Mouse (Mus musculus): Measurements from ENCODE around the gene Ppp1r14b. TPM values are rescaled to one million over a fixed set of nuclear protein-coding genes. Genes with fewer than 3 reads are reported as not detected.

Gene Ppp1r14b
- 120 TPM for total RNA-seq (2023)

DNA sequence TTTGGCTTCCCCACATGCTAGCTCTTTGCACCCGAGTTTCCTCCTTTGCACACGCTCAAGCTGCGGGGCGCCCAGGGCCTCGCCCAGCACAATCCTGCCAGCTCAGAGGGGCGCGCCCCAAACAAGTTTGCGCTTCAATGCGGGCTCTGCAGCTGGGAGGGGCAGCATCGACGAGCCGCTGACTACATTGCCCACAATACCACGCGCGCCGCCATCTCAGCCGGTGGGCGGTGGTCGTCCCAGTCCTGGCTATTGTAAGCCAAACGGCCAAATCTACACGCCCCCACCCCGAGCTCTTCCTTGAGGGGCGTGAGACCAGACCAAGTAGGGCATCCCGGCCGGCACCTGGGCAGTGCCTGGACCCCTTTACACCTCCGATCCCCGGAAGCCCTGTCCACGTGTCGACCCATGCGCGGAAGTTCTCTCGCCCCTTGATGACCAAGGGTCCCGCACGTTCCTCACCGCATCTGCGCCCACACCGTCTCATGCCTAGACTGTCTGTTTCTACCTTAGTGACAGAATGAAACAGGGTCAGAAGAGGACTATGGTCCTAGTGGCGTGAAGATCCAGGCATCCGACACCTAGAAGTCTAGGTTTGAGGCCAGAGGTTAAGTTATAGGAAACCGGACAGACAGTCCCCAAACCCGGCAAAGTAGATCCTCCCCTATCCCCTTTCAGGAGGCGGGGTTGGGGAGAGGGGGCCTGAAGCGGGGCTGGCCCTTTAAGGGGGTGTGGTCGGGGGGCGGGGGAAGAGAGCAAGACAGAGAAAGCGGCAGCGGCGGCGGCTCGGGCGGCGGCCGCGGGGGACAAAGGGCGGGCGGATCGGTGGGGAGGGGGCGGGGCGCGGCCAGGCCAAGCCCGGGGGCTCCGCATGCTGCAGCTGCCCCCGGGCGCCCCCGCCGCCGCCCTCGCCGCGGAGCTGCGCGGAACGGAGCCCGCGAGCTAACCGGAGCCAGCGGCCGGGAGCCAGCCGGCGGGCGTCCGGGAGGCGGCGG is at the start of gene Ppp1r14b:
Ppp1r14b (plus strand) TSS at position 758 of the 995 bp plus-strand sequence.

GRCm38 (mm10) chr19:6925307-6925573 is 49.5 kb upstream of the Ppp1r14b start, which contains the start of gene Catsperz:
TSS of gene Catsperz (minus strand) at chr19:6925380.

GRCm38 (mm10) chr19:6934195-6934977 is 40.4 kb upstream of the Ppp1r14b start, which contains the start of gene Kcnk4:
TSS of gene Kcnk4 (minus strand) at chr19:6934515.

DNA sequence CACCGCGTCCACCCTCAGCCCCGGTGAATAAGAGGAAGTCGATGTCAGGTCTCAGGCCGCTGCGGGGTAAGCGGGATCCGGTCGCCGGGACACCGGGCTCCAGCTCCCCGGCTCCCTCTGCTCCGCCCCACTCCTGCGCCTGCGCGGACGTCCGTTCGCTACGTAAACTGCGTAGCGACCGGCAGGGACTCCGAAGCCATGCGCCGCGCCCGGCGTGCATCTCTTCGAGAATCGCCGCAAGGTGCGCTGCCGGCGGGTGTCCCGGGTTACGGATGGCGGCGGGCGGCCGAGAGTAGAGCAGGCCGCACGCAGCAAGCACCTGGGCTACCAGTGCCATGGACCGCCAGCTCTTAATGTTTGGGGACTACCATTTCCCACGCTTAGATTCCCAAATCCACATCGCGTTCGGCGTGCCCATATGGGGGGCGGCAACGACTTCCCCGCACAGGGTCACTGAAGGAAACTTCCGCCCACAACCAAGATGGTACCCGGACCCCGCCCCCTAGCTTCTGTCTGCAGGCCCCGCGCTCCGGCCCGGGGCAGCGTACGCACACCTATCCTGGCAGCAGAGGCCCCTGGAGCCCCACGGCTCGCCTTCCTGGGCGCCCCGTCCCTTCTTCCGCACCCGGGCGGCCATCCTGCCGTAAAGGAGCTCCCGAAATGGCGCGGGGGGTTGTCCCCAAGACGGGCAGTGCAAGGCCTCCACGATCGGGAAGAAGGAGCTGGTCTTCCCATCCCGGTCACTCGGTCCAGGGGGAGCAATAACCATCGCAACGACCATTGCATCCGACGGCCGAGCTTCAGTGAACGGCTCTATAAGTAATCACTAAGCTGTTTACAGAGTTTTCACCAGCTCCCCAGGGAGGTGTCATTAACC is 33.2 kb upstream of the Ppp1r14b start, which contains the start of gene Bad:
Bad (plus strand) TSS at position 490 of the 877 bp plus-strand sequence.

DNA sequence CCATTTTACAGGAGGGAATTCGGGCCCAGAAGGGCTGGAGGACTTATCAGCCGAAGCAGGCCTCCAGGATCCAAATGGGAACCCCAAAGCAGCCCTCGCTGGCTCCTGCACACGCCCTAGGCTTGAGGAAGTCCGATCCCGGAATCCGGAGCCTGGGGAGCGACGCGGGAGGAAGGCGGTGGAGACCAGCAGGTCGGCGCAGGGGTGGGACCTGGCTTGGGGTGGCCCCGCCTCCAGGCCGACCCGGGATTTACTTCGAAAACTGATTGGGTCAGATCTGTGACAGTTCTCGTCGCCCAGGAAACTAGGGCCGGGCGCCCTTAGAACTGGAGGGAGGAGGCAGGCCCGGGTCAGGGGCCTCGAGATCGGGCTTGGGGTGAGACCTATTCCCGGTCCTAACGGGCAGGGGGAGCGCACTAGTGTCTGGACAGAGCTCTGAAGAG is 32.5 kb upstream of the Ppp1r14b start, which contains the start of gene Gpr137:
Gpr137 (minus strand) TSS at position 232 of the 443 bp plus-strand sequence.

GRCm38 (mm10) chr19:6975537-6976521 is 1.1 kb downstream of the Ppp1r14b start, which contains the start of gene Plcb3:
TSS of gene Plcb3 (minus strand) at chr19:6976470.

DNA sequence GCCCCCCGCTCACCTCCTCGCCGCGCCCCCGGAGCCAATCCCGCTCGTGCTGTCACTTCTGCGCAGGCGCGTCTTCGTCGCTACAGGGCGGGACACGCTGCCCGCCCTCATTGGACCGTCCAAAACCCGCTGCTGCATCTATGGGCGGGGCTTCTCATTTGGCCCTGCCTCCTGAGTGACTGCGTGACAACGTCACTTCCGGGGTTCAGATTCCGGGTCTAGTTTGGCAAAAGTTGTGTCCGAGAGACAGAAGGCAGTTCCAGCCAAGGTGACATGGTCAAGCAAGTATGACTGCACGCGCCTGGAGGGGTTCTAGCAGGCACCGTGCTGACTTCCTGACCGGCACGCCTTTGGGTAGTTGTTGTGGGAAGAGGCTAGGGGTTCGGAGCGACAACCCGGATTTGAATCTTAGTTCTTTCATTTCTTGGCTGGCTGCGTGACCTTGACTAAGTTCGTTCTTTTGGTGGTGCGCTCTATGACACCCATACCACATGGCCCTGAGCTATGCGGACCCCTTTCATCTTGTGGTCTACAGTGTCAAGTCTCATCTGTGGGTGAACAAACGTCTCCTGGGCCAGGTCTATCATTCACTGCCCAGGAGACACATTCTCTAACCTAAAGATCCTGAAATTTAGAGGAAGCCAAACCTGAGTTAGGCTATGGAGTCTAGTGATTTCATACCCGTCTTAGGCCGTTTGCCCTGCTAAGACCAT is 5.8 kb downstream of the Ppp1r14b start, which contains the start of gene Fkbp2:
Fkbp2 (minus strand) TSS at position 121 of the 713 bp plus-strand sequence.

DNA sequence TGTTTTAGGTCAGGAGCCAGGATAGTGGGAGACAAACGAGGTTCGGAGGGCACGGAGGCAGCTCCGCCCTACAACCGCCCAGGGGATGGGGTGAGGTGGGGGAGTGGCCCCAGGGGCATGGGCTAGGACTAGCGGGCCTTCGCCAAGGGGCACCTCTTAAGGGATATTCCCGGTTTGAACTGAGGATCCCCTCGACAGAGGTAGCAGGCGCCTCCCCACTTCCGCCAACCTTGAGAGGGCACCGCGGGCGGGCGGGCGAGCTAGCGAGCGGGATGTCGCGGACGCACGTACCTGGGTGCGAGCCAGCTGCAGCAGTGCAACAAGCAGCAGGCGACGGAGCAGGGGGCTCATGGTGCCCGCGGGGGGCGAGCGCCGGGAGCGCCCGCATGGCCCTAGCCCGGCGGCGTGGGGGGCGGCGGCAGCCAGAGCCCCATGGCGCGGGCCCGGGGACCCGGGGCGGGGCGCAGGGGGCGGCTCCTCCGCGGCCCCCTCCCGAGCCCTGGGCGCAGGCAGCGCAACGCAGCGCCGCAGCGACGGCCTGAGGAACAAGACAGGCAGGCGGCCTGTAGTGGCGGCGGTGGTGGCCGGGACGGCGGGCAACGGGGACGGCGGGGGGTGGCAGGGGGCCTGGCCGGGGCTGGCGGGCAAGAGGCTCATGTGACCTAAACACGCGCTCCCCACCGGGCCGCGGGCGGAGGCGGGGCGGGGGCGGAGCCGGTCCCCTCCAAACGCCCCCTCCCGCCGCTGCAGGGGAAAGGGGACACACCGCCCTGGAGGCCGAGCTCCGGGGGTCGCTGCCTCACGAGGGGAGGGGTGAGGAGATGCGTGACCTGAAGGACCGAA is 12.5 kb downstream of the Ppp1r14b start, which contains the start of gene Vegfb:
Vegfb (minus strand) TSS at position 591 of the 843 bp plus-strand sequence.

GRCm38 (mm10) chr19:6992011-6992858 is 17.5 kb downstream of the Ppp1r14b start, which contains the start of gene Dnajc4:
TSS of gene Dnajc4 (minus strand) at chr19:6992572.

DNA sequence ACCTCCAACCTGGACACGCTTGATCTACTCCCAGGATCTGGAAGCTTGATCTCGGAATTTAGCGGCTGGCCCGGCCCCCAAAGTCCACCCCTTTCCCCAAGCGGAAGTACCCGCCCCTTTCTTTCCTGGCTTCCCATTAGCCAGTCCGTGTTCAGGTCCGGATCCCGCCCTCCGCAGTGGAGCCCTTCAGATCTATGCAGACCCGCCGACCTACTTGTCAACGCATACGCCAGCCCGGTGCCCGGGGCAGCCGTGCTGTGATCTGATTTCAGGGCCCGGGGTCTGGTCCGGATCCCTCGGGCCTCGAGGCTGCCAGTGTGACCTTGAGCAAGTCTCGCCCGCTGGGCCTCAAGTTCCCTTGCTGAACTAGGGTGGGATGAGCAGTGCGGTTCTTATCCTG is 21.2 kb downstream of the Ppp1r14b start, which contains the start of the genes Nudt22 and Trpt1:
Nudt22 (minus strand) TSS at position 112 of the 400 bp plus-strand sequence.
Trpt1 (plus strand) TSS at position 126 of the 400 bp plus-strand sequence.

GRCm38 (mm10) chr19:7019191-7019590 is 44.4 kb downstream of the Ppp1r14b start, which contains the start of gene Fermt3:
TSS of gene Fermt3 (minus strand) at chr19:7019469.

Other genes starting within 250 kb of the Ppp1r14b start
- 23.8 TPM for gene Rps6ka4, start 134.3 kb upstream of the Ppp1r14b start, total RNA-seq (2023)
- 89.2 TPM for gene Ccdc88b, start 116.8 kb upstream of the Ppp1r14b start, total RNA-seq (2023)
- gene Trmt112, start 65.3 kb upstream of the Ppp1r14b start, total RNA-seq (2023) = 127 TPM
- 59.7 TPM for gene Prdx5, start 64.9 kb upstream of the Ppp1r14b start, total RNA-seq (2023)
- 26.2 TPM for gene Esrra, start 53.2 kb upstream of the Ppp1r14b start, total RNA-seq (2023)
- not detected for gene Catsperz, start 49.6 kb upstream of the Ppp1r14b start, total RNA-seq (2023)
- gene Kcnk4, start 40.5 kb upstream of the Ppp1r14b start, total RNA-seq (2023) = not detected
- 7.8 TPM for gene Bad, start 33.1 kb upstream of the Ppp1r14b start, total RNA-seq (2023)
- gene Gpr137, start 32.5 kb upstream of the Ppp1r14b start, total RNA-seq (2023) = 6.1 TPM
- 6.9 TPM for gene Plcb3, start 1.5 kb downstream of the Ppp1r14b start, total RNA-seq (2023)
- gene Fkbp2, start 5.5 kb downstream of the Ppp1r14b start, total RNA-seq (2023) = 14.8 TPM
- 15.2 TPM for gene Vegfb, start 12.7 kb downstream of the Ppp1r14b start, total RNA-seq (2023)
- 17.2 TPM for gene Dnajc4, start 17.6 kb downstream of the Ppp1r14b start, total RNA-seq (2023)
- gene Nudt22, start 21.1 kb downstream of the Ppp1r14b start, total RNA-seq (2023) = 6.0 TPM
- 4.3 TPM for gene Trpt1, start 21.2 kb downstream of the Ppp1r14b start, total RNA-seq (2023)
- gene Fermt3, start 44.5 kb downstream of the Ppp1r14b start, total RNA-seq (2023) = 152 TPM
- gene Stip1, start 65.0 kb downstream of the Ppp1r14b start, total RNA-seq (2023) = 117 TPM
- gene Macrod1, start 81.8 kb downstream of the Ppp1r14b start, total RNA-seq (2023) = 12.3 TPM
- gene Flrt1, start 130.8 kb downstream of the Ppp1r14b start, total RNA-seq (2023) = not detected
- gene Otub1, start 231.3 kb downstream of the Ppp1r14b start, total RNA-seq (2023) = 98.1 TPM
- gene Cox8a, start 242.6 kb downstream of the Ppp1r14b start, total RNA-seq (2023) = 242 TPM

Measured in CD8-positive naive resting alpha-beta T cell, adult 57 days (primary cell).